Mouse (Mus musculus): ENCODE data around the gene Zfp239.

The Zfp239 gene

GRCm38 (mm10) chr6:117879408-117880115 is 17.7 kb downstream of the Zfp239 start:
- peak; percentile 99 for DNase-seq

GRCm38 (mm10) chr6:117880394-117880838 is 18.5 kb downstream of the Zfp239 start:
- DNase-seq, result no peak

- no peak for DNase-seq
Measured at GRCm38 (mm10) chr6:117881229-117881628, 19.3 kb downstream of the Zfp239 start.

GRCm38 (mm10) chr6:117881997-117882396 is 20.1 kb downstream of the Zfp239 start:
- DNase-seq, result no peak

GRCm38 (mm10) chr6:117885943-117886342 is 24.0 kb downstream of the Zfp239 start:
- no peak for DNase-seq

GRCm38 (mm10) chr6:117888032-117888431 is 26.1 kb downstream of the Zfp239 start:
- DNase-seq, result no peak

GRCm38 (mm10) chr6:117888642-117889096 is 26.8 kb downstream of the Zfp239 start:
- no peak for DNase-seq

GRCm38 (mm10) chr6:117890257-117890656 is 28.4 kb downstream of the Zfp239 start:
- no peak for DNase-seq

- DNase-seq, result no peak
Measured at GRCm38 (mm10) chr6:117891369-117892160, 29.7 kb downstream of the Zfp239 start.

GRCm38 (mm10) chr6:117892386-117892785 is 30.5 kb downstream of the Zfp239 start:
- no peak for DNase-seq

GRCm38 (mm10) chr6:117893435-117893834 is 31.5 kb downstream of the Zfp239 start:
- DNase-seq, result no peak

- no peak for DNase-seq
Measured at GRCm38 (mm10) chr6:117897800-117898199, 35.9 kb downstream of the Zfp239 start.

GRCm38 (mm10) chr6:117900126-117901080 is 38.5 kb downstream of the Zfp239 start, which contains the start of gene Hnrnpf:
Gene Hnrnpf, plus strand, starts transcription at chr6:117900324.
- no peak for DNase-seq

GRCm38 (mm10) chr6:117901510-117902402 is 39.9 kb downstream of the Zfp239 start:
- no peak for DNase-seq

GRCm38 (mm10) chr6:117902556-117902955 is 40.7 kb downstream of the Zfp239 start:
- no peak for DNase-seq

- DNase-seq, result no peak
Measured at GRCm38 (mm10) chr6:117903836-117904235, 41.9 kb downstream of the Zfp239 start.

GRCm38 (mm10) chr6:117905260-117905930 is 43.5 kb downstream of the Zfp239 start:
- DNase-seq, result peak; percentile 51

GRCm38 (mm10) chr6:117906015-117906531 is 44.2 kb downstream of the Zfp239 start:
- DNase-seq, result peak; percentile 84

GRCm38 (mm10) chr6:117906590-117907271 is 44.8 kb downstream of the Zfp239 start:
- DNase-seq, result peak; percentile 96

All from cerebellum, adult 9-10 months (tissue).